Mouse (Mus musculus) kidney, adult 2 months (tissue): ENCODE data around the gene Mknk1.

Experiments
- CTCF ChIP-seq: fragments of 200-500 bp; conservative IDR thresholded peaks from 2 replicates; pipeline ENCODE4 v1.5.1; 2011; ENCODE audit warnings: low read depth, mild to moderate bottlenecking, control low read depth, low read length, moderate library complexity, mixed read lengths; ENCODE audit not compliant: insufficient read depth, insufficient read length
- POLR2A ChIP-seq: fragments of 200-500 bp; IDR thresholded peaks from one replicate; pipeline ENCODE4 v1.6.1; 2011; ENCODE audit warnings: low read depth, low read length, control low read depth

DNA sequence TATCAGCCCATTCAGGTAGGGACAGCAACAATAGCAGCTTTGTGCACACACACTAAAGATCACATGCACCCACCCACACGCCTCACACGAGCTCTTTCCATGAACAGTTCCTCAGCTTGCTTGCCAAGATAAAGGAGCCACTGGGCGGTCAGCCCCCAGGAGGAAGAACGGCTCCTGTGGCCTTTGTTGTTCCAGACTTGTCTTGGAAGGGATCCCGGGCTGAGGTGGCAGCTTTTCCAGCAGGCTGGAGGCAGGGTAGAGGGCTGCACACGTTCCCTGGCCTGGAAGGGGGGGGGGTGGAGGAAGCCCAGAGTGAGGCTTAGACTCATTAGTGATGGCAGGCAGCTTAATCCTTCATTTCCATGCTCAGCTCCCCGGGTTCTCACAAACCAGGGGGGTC is 69.6 kb downstream of the Mknk1 start:
- TF ChIP-seq CTCF (no peak), POLR2A (no peak)
